Mouse (Mus musculus): ENCODE measurements around the gene Tnks2. TPM values are rescaled to one million over a fixed set of nuclear protein-coding genes. Genes with fewer than 3 reads are reported as not detected.

Gene Tnks2
- total RNA-seq, 2 experiments from 2014 or later = 60.9 to 88.0 TPM

- no peak for ATAC-seq (ENCODE audit: poor library complexity, severe bottlenecking)
These were observed 93.8 kb downstream of the Tnks2 start for GRCm38 (mm10) chr19:36927800-36928361.

GRCm38 (mm10) chr19:36929816-36930215, 95.8 kb downstream of the Tnks2 start:
- no peak for ATAC-seq (ENCODE audit: poor library complexity, severe bottlenecking)

GRCm38 (mm10) chr19:36932097-36932496, 98.1 kb downstream of the Tnks2 start:
- ATAC-seq (ENCODE audit: poor library complexity, severe bottlenecking) = 0 out of 2 replicates have a peak, but pooled peaks have one; percentile 23

GRCm38 (mm10) chr19:36932613-36933012, 98.6 kb downstream of the Tnks2 start:
- ATAC-seq (ENCODE audit: poor library complexity, severe bottlenecking) = peak; percentile 84

GRCm38 (mm10) chr19:36936285-36936684, 102.3 kb downstream of the Tnks2 start:
- ATAC-seq (ENCODE audit: poor library complexity, severe bottlenecking) = no peak

- no peak for ATAC-seq (ENCODE audit: poor library complexity, severe bottlenecking)
These were observed 104.0 kb downstream of the Tnks2 start for GRCm38 (mm10) chr19:36938008-36938407.

- no peak for ATAC-seq (ENCODE audit: poor library complexity, severe bottlenecking)
These were observed 106.0 kb downstream of the Tnks2 start for GRCm38 (mm10) chr19:36940064-36940463.

Other genes with a start within 250 kb of the Tnks2 start
- gene Ppp1r3c, start 97.6 kb upstream of the Tnks2 start, total RNA-seq (2015) = not detected in 2 replicates
- not detected in 2 replicates for gene Ppp1r3c, start 97.6 kb upstream of the Tnks2 start, total RNA-seq (2017)
- gene Fgfbp3, start 85.4 kb downstream of the Tnks2 start, total RNA-seq (2015) = 0.42 and 0.84 TPM in 2 replicates
- 0.24 and 0.81 TPM in 2 replicates for gene Fgfbp3, start 85.4 kb downstream of the Tnks2 start, total RNA-seq (2017)
- 24.3 and 30.8 TPM in 2 replicates for gene Btaf1, start 91.8 kb downstream of the Tnks2 start, total RNA-seq (2015)
- gene Btaf1, start 91.8 kb downstream of the Tnks2 start, total RNA-seq (2017) = 44.2 and 50.4 TPM in 2 replicates

All from megakaryocyte, adult 5-6 weeks (primary cell).